Mouse (Mus musculus) adrenal gland, postnatal 4 days (tissue): ENCODE results near the gene Trim67. TPM values are rescaled to one million over a fixed set of nuclear protein-coding genes. Genes with fewer than 3 reads are reported as not detected.

ENCODE experiments used
- DNase-seq, 2 experiments: peaks; one replicate each; pipeline ENCODE4 v3.0.0; 2021 to 2022; ENCODE audit warnings: low spot score in 2 of 2, mixed read lengths in 2 of 2
- total RNA-seq, 2 experiments: library from RNA; stranded (reverse); gene quantifications; 2 replicates each; pipeline ENCODE4 v1.2.3; 2021

Gene Trim67
- total RNA-seq, 2 experiments from 2014 or later: 3.9 to 4.5 TPM

DNA sequence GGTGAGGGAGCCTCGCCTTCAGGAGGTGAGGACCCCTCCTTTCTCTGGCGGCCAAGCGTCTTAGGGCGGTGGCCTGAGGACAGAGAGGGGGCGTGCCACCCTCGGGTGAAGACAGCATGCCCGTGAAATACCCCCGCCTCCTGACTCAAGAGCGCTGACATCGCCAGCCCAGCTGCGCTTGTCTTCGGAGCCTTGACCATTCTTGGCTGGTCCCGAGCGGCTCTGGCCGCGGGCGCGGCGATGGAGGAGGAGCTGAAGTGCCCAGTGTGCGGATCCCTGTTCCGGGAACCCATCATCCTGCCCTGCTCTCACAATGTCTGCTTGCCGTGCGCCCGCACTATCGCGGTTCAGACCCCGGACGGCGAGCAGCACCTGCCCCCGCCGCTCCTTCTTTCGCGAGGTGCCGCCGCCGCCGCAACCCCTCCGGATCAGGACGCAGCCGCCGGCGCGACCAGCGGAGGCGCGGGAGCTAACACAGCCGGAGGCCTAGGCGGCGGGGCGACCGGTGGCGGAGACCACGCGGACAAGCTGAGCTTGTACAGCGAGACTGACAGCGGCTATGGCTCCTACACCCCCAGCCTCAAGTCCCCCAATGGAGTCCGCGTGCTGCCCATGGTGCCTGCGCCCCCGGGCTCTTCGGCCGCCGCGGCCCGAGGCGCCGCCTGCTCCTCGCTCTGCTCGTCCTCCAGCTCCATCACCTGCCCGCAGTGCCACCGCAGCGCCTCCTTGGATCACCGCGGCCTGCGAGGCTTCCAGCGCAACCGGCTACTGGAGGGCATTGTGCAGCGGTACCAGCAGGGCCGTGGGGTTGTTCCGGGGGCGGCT, 981 bp downstream of the Trim67 start:
- no peak for DNase-seq

DNA sequence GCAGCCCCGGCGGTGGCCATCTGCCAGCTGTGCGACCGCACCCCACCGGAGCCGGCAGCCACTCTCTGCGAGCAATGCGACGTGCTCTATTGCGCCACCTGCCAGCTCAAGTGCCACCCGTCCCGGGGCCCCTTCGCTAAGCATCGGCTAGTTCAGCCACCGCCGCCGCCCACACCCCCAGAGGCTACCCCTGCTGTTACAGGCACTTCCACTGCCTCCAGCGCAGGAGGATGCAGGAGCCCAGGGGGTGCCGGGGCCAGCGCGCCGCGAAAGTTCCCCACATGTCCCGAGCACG, 1.5 kb downstream of the Trim67 start:
- no peak for DNase-seq

DNA sequence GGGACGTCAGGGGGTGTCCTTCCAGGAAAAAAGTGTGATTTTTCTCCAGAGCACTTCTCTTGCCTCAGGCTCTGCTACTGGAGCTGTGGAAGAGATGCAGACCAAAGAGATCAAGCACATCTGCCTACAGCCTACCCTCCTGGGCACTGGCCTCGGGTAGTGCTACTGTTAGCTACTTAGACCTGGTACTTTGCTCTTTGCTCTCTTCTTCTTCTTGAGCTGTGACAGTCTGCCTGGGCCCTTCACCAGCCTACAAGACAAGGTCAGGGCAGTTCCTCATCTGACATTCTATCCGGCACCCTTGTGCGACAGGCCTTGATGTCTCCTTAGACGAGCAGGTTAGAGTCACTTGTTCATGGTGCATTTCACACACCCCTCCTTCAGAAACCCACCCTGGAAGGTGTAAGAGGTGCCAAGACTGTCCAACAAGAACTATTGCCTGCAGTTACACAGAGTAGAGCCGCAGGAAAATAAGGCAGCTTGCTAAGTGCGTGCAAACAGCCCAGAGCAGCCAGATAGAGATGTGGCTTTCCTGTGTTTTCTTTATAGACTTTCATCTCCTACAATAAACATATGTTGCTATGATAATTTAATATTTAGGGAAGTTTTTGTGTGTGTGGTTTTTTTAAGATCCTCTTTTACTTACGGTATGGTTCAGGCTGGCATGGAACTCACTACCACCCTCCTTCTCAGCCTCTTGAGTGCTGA, 3.0 kb downstream of the Trim67 start:
- no peak for DNase-seq

DNA sequence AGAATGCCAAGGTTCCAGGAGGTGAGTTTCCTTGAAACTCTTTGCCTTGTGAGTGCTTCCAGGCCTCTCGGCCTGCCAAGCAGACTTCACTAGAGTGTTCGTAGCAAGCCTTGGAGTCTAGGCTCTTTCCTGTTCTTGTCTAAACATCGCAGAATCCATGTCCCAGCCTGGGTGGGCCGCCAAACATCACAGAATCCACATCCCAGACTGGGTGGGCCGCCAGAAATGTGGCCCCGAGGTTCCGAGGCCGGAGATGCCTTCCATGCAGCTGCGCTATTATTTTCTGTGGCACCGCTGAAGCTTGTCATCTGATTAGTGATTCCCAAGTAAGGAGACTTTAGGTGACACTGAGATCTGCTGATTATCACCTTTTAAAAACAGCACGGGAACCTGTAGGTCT, 7.7 kb downstream of the Trim67 start:
- DNase-seq: no peak

DNA sequence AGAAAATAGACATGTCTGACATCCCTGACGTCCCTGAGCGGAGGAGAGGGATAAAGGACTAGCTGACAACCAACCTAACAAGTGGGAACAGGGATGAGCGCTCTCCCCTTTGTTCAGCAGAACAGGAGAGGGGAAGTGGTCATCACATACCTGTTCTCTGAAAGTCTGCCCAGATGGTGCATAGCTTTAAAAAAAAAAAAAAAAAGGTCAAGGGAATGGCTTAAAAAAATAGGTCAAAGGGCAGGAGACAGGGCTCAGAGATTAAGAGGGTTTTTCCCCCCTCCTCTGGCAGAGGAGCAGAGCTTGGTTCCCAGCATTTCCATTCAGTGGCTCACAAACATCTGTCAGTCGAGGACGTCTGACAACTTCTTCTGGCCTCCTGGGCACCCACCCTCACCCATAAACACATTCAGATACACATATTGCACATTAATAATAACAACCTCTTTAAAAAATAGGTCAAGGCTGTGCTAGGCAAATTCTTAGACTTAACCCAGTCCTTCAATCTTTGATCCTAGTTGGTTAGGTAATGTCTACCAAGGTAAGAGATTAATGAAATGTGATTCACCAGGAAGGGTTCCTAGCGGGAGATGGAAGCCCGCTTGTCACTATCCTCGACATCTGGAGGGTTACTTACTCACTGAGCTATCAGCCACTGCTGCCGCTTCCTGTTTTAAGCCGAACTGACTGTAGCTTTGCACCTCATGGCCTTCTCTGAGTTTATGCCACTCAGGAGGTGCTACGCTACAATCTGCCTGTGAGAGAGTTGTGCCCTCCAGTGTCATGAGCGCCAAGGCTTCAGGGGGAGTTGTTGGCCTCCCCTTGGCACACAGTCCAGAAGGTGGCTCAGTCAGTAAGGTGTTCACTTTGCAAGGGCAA, 11.2 kb downstream of the Trim67 start:
- DNase-seq: no peak

DNA sequence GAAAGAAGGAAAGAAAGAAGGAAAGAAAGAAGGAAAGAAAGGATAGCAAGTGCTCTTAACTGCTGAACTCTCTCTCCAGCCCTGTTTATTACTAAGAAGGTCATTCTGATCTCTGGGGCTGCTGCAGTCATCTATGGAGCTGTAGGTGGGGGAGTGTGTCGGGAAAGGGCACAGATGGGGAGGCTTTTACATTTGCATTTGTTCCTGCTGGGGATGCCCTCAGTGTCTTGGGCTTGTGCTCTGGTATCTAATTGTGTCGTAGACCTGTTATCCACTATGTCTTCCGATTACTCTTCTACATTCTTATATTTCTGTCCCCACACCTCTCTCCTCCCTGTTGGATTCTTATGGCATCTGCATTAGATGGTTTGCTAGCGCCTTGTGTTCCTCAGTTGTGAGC, 13.1 kb downstream of the Trim67 start:
- no peak for DNase-seq

DNA sequence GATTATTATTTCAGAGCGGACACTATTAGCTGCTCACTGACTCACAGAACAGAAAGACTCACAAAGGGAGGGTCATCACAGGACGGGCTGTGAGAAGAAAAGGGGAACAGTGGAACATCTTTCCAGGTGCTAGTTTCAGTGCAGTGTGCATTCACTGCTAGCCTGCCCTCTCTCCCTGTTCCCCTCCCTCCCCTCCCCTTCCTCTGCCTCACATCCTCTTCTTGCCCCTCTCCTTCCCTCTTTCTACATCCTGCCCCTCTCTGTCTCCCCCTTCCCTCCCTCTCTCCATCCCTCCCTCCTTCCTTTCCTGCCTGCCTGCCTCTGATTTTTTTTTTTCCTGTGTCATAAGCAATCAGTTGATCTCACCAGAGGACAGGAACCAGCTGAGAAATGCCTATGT, 16.5 kb downstream of the Trim67 start:
- DNase-seq: no peak

DNA sequence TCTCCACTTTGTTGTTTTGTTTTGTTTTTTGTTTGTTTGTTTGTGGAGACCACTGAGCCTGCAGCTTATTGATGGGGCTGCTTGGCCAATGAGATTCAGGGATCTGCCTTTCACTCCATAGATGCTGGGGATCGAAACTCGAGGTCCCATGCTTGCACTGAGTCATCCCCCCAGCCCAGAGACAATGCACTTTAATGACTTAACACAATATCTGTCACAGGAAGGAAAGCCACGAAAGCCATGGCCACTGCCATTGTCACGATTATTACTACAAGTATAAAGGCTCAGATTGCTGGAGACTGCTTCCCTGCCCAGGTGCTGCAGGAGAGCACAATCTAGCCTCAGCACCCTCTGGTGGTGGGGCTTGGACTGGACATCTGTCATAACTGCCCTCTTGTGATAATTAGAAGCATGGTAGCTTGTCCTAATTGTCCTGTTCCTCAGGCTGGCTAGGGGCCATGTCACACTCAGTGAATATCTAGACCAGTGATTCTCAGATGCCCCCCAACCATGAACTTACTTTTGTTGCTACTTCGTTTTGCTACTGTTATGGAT, 17.2 kb downstream of the Trim67 start:
- DNase-seq: no peak

DNA sequence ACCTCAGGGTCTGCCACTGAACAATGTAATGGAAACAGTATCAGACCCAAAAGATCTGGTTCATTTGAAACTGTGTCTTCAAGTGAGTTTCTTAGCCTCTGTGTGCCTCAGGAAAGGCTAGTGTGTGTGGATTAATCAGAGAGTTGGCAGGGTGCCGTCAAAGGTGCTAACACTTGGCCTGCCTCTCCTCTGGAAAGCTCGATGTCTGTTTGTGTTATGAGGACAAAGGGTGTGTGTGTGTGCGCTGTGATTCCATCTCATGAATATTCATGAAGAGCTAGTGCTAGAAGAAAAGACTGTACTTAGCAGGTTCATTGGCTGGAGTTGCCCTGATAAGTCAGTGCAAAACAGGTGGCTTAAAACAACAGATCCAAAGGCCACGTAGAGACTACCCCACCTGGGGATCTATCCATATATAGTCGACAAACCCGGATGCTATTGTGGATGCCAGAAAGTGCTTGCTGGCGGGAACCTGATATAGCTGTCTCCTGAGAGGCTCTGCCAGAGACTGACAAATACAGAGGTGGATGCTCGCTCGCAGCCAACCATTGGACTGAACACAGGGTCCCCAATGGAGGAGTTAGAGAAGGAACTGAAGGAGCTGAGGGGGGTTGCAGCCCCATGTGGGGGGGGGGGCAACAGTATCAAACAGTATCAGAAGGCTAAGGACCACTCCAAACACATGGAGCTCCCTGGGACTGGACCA, 17.9 kb downstream of the Trim67 start:
- no peak for DNase-seq

DNA sequence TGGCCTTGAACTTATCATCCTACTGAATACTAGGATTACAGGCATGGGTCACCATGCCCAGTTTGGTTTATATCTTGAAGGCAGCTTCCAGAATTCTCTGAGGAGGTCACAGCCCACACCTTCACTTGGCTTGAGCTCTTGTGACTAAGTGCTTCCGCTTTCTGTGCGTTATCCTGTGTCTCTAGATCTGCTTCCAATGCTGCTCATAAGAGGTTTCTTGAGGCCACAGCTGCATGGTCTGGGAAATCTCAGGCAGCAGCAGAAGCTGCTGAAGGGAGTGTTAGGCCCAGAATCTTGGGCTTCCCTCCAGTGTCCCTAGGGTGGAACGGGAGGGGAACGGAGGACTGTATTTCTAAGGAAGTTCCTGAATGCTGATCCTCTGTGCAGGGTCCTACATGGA, 20.4 kb downstream of the Trim67 start:
- no peak for DNase-seq

DNA sequence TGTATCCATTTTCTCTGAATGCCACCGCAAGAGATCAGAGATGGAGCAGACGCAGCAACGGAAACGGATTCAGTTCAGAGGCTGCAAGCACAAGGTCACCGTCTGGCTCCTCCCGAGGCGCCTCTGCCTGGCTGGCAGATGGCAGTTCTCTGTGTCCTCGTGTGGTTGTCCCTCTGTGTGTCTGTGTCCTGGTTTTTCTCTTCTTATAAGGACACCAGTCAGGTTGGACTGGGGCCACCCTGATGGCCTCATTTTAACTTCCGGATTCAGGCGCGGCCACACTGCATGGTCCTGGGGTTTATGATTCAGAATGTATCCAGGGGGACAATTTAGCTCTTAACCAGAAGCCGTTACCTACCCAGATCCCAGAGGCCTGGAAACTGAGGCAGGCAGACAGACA, 23.0 kb downstream of the Trim67 start:
- no peak for DNase-seq

DNA sequence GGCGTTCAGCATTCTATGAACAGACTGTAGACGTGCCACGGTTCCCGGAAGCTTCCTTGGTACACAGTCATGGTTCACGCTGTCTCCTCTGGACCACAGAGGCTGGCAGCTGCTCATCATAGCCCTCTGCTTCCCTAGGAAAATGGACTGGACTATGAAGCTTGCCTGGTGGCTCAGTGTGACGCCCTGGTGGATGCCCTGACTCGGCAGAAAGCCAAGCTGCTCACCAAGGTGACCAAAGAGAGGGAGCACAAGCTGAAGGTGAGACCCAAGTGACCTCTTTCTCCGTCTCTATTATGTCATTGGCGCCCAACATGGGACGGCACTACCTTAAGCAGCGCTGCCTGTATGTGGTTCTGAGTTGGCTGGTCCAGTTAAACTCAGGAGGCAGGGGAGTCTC, 24.0 kb downstream of the Trim67 start:
- DNase-seq: no peak

DNA sequence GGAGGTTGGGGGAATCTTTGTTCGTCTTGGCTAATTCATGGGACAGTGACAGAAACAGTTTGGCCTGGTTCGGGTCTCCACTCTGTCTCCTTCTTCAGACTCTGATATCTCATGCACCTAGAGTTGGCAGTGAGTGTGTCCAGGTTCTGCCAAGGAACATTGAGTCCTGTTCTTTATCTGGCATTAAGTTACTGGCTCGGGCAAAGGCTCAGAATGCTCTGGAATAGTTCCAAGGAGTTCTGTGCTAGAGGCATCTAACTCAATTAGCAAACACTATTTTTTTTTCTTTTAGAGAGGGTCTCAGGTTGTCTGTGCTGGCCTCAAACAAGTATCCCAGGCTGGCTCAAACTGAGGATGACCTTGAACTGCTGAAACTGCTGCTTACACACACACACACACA, 24.5 kb downstream of the Trim67 start:
- DNase-seq: no peak

DNA sequence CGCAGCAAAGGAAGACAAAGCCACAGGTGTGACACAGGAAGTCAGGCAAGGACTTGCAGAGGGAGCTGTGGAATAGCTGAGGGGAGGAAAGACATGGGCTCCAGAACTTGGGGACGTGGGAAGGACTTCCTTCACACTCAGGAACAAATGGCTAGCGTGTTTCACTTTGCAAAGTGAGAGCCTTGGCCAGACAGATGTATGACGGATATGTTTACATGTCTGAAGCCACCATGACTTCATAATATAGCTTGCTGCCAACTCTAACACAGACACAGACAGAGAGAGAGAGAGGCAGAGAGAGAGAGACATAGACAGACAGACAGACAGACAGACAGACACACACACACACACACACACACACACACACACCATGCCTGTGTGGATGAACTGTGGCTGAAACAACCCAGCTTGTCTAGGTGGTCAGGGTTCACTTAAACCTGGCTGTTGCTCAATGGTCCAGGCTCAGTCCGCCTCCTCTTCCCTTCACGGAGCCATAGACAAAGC, 26.8 kb downstream of the Trim67 start:
- no peak for DNase-seq

DNA sequence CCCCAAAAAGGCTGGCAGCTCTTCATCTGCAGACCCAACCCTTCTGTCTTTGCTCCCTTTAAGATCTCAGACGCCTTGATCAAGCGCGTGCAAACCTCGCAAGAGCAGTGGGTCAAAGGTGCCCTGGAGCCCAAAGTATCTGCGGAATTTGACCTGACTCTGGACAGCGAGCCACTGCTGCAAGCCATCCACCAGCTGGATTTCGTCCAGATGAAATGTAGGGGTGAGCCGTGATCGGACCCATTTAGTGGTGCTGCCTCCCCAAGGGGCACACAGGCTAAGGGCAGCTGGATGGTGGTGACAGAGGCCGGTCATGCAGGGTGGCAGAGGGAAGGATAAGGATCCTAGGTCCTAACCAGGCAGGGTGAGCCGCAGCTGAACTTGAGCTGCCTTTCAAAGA, 27.2 kb downstream of the Trim67 start:
- DNase-seq: no peak

DNA sequence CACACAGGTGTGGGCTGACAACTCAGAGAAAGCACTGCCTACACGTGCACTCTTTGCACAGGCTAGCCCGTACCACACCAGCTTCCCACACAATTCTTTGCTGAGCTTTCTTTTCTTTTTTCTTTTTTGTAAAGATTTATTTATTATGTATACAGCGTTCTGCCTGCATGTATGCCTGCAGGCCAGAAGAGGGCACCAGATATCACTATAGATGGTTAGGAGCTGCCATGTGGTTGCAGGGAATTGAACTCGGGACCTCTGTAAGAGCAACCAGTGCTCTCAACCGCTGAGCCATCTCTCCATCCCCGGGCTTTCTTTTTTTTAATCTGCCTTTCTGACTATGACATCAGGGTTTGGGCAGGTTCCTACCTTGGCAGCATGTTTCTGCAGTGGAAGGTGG, 30.6 kb downstream of the Trim67 start:
- DNase-seq: no peak

DNA sequence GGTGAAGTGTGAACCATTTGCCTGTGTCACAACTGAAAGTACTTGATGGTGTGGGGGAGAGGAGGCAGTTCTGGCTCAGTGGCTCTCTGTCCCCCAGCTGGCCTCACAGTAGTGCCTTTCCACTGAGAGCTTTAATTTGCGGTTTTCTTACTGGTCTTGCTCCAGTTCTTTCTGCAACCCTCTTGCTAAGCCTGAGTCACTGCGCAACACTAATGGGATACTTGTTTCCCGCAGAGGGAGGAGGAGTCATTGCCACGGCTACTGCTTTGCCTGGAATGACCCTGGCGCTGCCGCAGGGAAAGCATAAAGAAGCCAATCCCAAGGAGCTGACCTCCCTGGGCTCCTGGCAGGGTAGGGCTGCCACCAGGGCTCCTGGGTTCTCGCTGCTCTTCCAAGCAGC, 33.8 kb downstream of the Trim67 start:
- DNase-seq: no peak

DNA sequence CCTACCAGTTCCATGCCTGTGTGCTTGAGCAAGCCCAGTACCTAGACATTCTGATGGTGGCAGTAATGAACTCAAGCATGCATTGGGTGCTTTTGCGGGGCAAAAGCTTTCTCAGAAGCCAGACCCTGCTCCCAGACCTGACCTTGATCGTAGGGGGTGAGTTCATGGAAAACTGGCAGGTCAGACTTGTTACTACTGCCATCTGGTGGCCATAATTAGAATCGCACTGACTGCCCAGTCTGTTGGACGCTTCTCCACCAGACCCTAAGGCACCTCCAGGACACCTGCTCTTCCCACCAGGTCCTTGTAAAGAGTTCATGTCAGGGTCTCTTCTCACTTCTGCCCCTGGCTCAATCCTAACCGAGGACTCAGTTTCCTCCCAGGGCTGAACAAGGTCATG, 34.5 kb downstream of the Trim67 start:
- DNase-seq: peak in 1 of 2 experiments; percentile 29

DNA sequence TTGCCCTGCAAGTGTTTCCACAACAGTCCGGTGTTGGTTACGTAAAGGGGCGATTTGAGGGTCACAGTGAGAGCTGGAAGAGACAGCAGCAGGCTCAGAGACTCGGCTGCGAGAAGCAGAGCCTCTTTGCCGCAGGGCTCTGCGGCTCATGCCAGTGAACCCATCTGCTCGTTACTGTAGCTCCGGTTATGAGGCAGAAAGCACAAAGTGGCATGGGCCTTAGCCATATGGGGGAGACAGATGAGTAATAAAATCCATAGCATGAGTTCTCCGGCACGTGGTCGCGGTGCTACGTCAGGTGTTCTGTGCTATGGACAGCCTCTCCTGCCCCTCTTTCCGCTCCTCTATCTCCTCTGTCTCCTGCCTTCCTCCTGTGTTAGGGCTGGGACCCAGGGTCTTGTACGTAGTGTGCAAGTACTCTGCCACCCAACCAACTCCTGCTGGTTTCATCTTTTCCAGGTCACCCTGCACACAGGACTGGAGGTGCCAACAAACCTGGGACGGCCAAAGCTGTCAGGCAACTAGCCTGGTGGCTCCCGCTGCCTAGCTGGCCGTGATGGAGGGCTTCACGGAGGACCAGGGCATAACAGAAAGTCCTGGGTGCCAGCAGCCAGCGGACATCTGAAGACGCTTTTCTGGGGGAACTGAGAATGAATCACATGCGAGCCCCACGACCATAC, 35.8 kb downstream of the Trim67 start:
- no peak for DNase-seq

DNA sequence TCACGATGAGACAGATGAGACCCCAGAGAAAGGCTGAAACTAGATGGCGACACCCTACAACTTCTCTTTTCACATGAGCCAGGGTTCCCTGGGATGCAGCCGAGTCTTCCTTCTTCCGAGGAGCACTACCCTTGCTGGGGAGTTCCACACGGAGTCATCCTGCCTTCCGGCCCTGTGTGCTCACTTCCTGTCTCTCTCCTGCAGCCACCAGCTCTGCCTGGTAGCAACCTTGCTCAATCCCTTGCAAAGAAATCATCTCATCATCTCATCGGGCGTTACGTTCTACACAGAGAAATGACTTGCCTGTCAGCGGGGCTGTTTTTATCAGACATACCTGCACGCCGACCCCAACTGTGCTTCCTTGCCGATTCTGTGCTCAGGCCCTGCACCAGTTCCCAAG, 37.2 kb downstream of the Trim67 start:
- no peak for DNase-seq
